Mouse (Mus musculus) adrenal gland, postnatal 4 days (tissue): Measurements from ENCODE around the gene 4930469K13Rik. TPM values are rescaled to one million over a fixed set of nuclear protein-coding genes. Genes with fewer than 3 reads are reported as not detected.

Experiments
- DNase-seq, 2 experiments: peaks; one replicate each; pipeline ENCODE4 v3.0.0; 2021 to 2022; ENCODE audit warnings: low spot score in 2 of 2, mixed read lengths in 2 of 2
- total RNA-seq, 2 experiments: library from RNA; stranded (reverse); gene quantifications; 2 replicates each; pipeline ENCODE4 v1.2.3; 2021

Gene 4930469K13Rik
- total RNA-seq, 2 experiments from 2014 or later, result not detected

DNA sequence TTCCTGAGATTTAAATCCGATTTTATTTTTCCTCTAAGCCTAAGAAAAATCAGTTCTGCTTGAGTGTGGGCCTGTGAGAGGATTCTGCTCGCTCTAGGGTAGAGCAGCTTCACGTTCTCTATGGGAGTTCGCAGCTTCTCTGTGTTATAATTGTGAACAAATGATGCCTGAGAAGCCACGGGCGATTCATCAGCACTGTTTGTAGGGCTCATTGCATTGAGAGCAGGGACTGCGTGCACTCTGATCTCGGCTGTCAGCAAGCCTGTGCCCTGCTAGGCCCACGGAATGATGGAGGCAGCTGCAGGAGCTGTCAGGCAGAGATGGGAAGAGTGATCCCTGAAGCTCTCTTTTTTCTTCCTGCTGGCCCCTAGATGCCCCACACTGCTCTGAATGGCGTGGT lies 100.1 kb downstream of the 4930469K13Rik start:
- DNase-seq, result no peak

DNA sequence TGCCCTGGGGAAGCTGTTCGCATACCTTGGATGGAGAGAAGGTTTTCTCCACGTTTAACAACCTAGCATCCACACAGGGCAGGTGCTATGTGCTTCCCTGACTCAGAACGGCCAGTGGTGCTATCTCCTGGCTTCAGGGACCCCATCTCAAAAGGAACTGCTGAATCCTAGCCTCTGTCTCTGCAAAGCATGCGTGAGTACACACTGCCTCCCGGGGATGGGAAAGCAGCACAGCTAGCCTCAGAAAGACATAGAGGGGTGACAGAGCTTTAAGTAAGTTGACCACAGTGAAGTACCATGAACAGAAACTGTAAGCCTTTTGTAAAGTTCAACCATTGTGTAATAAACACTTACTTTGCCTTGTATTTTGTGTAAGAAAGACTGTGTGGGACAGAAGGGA lies 104.9 kb downstream of the 4930469K13Rik start:
- DNase-seq, result no peak

DNA sequence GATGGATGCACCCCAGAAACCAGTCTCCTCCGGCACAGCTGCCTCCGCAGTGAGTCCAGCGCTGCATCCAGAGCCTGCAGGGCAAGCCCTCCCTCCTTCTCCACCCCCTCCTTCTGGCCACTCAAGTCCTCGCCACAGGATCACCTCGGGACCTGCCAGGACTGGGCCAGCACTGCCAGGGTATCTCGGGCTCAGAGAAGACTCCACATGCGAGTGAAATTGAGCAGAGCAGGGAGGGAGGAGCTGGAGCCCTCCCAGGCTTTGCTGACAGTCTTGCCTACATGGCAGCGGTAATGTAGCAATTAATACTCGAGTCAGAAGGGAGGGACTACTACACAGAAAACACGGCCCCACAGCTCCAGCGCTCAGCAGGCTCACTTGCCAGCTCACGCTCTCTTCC lies 105.4 kb downstream of the 4930469K13Rik start, which contains the start of gene Kcnip1:
Gene Kcnip1, minus strand, starts transcription at position 215 of the 400 bp plus-strand sequence.
- no peak for DNase-seq

DNA sequence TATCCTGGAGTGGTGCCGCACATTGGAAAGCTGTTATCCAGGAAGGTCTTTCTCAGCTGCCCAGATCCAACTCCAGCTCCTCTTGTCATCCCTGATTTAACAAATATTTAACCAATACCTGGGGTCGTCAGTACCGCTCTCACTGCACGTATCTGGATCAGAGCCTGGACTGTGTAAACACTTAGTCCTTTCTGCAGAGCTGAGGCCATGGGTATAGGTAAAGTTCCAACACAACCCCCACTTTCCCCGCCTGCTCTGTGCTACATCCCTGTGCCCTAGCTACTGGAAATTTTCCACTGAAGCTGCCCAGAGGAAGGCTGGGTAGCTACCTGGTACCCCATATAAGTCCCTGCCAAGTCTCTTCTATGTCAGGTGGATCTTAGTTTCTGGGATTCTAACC lies 108.4 kb downstream of the 4930469K13Rik start:
- no peak for DNase-seq

DNA sequence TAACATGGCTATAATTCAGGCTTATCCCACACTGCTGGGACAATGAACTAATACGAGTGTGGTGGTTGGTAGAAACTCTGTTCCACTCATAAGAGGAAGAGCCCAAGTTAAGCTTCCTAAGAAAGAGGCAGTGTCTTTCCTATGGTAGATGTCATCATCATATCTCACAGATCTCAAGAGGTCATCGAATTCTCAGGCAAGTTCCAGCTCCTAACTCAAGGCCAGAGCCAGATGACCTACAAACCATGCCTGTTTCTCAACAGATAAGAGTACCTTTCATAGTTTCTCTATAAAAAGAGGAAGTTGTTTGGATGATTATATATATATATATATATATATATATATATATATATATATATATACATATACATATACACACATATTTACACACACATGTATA lies 111.8 kb downstream of the 4930469K13Rik start:
- DNase-seq, result no peak

DNA sequence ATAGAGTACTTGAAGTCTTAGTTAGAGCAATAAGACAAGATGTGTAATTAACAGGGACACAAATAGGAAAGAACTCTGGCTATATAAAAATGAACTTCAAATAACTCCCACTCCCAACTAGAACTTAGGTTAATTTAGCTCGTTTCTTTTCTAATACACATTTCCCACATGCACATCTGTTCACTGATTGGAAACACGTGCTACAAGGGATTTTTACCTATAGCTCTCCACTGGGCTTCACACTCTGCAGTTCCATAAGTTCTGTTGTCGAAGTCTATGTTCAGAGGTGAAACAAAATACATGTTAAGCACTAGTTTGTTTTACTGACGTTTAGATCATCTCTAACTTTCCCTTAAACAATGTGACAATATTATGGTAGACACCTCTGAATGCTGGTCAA lies 118.2 kb downstream of the 4930469K13Rik start:
- no peak for DNase-seq

DNA sequence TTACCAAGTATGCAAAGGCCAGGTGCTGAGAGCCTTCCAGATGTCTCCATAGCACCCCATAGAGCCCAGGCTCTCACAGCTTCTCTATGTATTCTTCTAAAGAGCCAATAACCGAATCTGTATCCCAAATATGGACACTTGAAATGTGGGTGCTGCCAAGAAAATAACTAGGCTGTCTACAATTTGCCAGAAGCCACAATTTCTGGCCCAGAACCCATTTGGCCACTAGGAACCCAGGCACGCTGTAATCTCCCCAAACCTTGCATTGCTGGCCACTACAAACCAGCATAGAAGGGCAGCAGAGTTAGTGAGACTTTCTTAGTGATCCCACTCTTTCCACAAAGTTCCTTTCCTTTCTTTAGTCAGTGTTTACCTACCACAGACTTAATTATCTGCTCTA lies 123.2 kb downstream of the 4930469K13Rik start:
- DNase-seq, result no peak

DNA sequence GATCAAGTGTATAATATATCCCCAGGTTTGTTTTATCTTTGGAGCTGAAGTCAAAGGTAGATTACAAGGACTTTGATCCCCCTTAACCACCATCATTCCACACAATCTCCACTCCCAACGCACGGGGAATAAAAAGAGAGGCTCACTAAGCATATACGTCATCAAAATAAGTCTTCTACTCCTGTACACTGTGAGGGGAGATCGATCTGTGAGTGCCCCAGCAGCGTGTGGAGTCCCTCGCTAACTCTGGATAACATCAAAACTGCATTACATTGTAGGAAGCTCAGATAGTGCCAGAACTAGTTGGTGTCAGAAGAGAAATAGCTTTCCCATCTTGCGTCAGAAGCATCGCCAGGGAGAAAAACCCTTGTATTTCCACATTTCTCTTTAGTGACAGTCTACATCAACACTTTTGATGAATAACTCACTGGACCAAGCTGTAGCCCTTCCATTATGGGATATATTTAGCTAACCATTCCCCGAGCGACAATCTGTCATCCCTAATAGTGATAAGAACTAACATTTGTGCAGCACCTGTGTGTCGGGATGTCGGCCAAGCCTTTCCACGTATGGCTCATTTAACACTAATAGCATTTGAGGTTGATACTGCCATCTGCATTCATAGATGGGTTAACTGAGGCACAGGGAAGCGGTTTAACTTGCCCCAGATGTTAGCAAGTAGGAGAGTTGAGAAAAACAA lies 123.9 kb downstream of the 4930469K13Rik start:
- DNase-seq, result no peak

DNA sequence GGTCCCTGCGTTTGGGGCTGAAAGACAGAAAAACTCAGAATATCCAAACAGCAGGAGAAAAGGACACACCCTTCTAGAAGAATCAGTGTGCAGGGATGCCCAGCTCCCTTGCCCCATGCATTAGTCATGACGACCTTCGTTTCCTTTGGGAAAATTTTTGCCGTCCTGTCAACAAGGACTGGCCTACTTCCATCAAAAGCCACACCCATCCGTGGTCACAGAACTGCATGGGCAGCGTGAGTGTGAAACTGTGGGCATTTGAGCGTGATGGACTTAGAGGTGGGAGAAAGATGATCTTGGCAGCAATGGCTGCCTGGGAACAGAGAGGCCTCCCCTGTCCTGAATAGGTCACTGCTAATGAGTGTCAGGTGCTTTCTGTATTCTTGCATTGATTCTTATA lies 126.2 kb downstream of the 4930469K13Rik start:
- no peak for DNase-seq

DNA sequence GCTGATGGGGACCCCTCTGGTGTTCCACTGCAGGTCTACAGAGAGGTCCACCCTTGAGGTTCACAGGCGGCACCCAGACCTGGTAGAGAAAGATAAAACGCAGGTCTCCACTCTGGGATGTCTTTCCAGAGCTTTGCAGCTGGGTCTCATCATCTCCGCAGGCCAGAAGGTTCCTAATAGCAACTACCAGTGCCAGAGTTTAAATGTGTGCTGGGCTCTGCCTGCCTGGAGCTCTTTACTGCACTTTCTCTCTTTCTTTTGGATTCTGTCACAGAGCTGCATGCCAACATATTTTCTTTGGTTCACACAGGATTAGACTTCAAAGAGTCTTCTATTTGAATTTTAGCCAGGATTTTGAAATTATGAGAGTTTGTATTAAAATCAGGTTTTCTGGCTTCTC lies 129.2 kb downstream of the 4930469K13Rik start:
- DNase-seq, result no peak

DNA sequence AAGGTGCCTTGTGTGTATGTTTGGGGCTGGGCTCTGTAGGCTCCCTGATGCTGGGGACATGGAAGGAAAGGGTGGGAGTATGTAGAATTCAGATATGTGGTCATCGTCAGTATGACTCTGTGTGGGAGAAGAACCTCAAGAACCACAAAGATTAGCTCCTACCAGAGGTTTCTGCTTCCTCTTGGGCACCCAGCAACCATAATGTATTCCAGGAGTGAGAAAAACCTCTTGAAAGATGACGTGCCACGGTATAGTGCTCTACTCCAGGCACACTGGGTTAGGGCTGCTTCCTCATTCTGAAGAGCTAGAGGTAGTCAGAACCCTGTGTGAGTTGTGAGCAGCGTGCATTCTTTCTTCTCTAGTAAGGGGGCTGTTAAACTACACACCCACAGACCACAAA lies 130.6 kb downstream of the 4930469K13Rik start:
- no peak for DNase-seq

DNA sequence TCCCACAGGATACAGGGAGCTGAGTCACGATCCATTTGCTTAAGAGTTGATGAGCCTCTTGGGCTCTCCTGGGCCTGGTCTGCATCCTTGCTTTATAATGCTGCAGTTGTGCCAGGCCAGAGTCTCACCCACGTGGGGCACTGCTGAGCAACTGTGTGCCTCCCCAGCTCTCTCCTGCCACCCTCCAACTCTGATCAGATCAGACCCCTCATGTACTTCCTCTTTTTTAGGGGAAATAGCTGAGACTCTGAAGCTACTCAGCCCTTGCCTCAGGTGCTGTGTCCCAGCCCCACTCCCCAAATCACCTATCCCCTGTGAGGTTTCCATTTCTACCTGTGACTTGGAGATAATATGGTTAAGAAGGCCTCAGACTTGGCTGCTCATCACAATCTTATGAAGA lies 133.0 kb downstream of the 4930469K13Rik start:
- no peak for DNase-seq

DNA sequence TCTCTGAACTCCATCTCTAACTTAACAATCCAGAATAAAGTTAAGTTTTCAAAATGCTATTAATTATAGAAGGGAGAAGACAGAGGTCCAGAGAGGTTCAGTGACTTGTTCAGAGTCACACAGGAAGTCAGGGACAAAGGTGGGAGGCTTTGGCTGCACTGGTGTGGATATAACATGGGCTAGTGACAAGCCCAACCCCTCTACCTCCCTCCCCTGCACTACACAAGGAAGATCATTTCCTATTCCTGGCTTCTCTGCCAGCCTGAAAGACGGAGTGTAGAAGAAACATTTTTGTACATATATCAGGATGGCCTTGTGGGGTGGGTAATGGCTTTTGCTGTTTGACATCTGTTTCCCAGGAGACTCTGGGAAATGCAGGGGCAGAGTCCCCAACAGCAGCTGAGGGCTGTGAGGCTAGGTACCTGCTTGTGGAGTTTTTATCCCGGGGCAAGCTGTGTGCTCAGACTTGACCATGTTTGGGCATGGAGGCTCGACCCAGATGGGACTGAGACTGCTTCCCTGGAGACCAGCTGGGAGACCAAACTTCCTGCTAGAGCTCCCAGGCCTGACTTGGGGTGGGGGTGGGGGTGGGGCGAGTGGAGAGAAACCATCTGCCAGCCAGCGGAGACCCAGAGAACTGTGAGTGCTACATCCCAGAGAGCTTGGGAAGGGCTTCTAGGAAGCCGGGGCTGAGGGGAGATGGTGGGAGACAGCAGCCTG lies 135.5 kb downstream of the 4930469K13Rik start, which contains the start of gene Kcnmb1:
Gene Kcnmb1, plus strand, starts transcription at position 326 of the 720 bp plus-strand sequence.
- DNase-seq, result no peak

DNA sequence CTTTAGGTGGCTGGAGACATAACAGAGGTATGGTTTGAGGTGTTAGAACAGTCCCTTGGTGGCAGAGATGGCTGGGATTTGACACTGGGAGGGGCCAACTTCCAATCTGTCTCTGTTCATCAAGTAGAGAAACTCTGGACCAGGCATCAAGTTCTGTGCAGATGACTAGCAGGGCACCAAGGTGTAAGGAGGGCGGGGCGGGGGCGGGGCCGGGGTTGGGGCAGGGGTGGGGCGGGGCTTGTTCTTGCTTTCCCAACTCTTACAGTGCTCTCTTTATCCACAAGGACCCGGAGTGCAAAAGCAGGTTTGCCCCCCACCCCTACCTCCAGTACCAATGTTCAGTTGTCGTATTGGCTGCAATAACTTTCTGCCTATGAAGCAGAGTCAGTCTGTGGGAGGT lies 136.2 kb downstream of the 4930469K13Rik start:
- no peak for DNase-seq

DNA sequence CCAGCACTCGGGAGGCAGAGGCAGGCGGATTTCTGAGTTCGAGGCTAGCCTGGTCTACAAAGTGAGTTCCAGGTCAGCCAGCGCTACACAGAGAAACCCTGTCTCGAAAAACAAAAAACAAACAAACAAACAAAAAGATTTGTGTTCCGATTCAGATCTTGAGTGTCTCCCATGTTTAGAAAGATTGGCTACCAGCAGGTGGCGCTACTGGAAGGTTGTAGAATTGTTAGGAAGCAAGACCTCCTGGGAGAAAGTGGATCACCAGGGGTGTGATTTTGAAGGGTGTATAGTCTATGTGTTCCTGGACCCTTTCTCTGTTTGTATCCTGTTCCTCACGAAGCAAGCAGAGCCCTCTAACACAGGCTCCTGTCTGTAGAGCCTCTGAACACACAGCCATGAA lies 139.6 kb downstream of the 4930469K13Rik start:
- no peak for DNase-seq

DNA sequence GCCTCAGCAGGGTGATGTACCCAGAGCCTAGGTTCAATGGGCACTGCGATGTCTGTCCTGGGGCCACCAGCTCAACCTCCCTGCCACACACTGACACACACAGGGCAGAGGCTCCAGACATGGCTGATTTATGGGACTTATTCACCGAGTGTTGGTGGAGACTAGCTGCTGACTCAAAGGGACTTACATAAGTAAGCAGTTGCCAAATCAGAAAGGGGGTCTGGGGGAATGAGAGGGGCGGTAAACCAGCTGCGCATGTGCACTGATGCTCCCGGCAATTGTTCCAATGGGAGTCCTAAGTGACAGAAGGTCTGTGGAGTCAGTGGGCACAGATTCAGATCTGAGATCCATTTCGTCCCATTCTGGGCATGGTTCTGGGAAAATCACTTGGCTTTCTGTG lies 140.8 kb downstream of the 4930469K13Rik start:
- no peak for DNase-seq

DNA sequence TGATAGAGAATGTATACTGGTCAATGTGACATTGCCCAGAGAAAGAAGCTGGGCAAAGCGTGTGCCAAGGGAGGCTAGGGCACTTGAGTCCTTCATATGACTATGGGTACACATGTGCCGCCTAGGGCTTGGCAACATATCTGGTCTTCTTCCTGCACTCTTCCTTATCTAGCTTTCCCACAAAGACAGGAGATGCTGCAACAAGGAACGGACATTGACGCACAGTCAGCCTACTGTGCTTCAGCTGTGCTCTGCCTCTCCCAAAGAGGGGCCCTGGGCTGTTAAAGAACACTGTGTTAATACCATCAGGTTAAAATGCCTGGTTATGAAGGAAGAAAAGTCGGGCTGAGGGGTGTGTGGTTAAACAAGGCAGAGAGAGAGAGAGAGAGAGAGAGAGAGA lies 141.7 kb downstream of the 4930469K13Rik start:
- no peak for DNase-seq

DNA sequence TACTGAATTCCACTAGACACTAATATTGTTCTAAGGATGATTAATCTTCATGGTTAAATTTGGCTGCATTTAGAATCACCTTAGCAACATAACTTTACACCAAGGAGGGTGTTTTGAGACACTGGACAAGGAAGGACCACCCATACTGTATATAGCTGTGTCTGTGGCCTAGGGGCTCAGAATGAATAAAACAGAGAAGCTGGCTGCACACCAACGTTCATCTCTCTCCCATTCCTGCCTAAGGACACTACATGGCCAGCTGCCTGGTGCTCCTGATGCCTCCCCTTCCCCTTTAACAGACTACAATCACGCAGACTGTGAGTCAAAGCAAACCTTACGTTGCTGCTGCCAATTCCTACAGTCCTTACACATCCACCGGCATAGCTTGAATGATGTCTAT lies 142.4 kb downstream of the 4930469K13Rik start:
- no peak for DNase-seq

DNA sequence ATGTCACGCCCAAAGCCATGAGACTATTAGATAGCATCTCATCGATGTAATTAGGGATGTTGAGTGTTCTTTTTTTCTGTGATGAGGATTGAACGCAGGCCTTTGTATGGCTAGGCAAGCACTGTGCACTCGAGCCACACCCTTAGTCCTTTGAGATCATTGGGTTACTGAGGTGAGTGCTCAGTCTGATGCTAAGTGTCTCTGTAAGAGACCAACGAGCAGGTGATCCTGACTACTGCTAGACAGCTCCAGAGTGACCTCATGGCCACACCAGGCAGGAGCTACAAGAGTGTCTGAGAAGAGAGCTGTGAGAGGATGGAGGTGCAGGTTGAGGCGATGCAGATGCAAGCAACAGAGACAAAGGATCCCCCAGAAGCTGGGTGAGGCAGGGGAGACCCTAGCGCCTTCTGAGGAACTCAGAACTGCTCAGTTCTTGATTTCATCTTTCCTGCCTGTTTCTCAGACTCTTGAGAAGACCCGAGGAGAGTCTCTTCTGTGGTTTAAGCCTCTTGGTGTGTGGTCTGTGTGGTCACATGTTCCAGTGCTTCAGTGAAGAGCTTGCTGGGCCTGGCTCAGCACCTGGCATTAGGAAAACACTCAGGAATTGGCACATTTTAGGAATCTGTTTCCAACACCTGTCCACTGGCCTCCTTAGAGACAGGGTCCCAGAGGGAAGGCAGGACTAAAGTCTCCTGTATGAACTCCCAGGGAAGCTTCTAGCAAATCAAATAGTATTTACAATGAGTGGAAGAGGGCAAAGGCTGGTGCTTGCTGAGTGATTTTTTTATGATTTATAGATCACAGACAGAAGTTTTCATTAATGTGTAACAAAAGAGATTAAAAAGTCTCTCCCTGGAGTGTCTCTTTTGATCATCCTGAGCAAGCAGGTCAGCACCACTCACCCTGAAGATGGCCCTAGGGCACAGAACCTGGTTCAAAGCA lies 146.4 kb downstream of the 4930469K13Rik start:
- no peak for DNase-seq

DNA sequence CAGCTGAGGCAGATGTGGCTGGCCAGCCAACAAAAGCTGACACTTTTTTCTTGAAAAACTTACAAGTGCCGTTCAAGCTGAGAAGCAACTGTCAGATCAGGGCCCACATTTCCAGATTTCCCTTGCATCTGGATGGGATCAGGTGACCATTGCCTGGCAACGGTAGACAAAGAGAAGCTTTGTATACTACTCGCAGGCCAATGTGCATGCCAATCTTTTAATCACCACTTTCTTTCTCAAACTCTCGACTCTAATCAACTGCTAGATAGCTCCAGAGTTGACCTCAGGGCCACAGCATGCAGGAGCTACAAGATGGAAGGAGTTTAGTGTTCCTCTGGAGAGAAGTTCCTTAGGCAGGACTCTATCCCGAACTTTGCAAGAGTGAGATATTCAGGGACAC lies 147.2 kb downstream of the 4930469K13Rik start:
- no peak for DNase-seq

DNA sequence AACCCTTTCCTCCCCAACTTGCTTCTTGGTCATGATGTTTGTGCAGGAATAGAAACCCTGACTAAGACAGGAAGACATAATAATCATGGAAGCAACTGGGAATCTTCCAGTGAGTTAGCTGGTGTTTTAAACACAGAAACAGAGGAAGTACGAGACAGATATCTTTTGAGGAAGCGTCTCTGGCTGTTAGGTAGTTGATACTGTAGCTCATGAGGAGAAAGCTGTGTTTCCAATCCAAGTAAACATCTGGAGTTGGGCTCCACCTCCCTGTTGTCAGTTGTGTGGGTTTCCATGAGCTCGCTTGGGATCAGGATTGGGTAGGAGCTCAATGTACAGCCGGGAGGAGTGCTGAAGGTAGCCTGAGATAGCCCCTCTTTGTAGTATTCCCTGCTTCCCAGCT lies 151.9 kb downstream of the 4930469K13Rik start:
- no peak for DNase-seq
